Mouse (Mus musculus): ENCODE measurements at regions not wholly inside any gene's neighbourhood (a gene's known extent, or its start where the extent isn't known, plus 50 kb on each side); places are given as distances from the start of the nearest gene placed in this dataset.

DNA sequence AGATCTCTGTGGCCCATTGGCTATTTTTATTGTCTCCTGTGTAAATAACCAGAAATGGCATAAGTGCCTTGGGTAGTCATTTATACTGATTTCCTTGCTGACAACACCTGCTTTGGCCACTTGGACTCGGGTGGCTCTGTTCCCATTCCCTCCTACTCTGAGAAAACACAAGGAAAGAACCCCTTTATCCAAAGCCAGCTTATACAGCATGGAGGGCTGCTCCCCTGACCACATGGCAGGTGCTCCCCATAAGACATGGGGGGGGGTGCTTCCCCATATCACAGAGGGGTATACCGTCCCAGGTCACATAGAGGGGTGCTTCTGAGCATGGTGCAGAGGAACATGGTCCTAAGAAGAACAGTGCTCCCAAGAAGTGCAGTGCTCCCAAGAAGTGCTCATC, 57.8 kb upstream of the 1700021F07Rik start:
- H3K36me3 ChIP-seq (replicated peaks; ENCODE audit: control insufficient read depth, insufficient read depth, low read depth, low read length), result no peaks in the 10 kb centered on the region
- no peaks in the 10 kb centered on the region for H3K9me3 ChIP-seq (replicated peaks; ENCODE audit: control insufficient read depth, low read length)
- H3K4me2 ChIP-seq (ENCODE audit: low read depth, low read length), result no peak overlapping the region
- WGBS, result 88% methylated on average over 2 of the region's 2 CpGs
- no peak for ATAC-seq (replicated peaks; ENCODE audit: insufficient number of reproducible peaks, low FRiP score, low TSS enrichment, low read depth)
- no peak for DNase-seq (ENCODE audit: low spot score)
- H3K4me3 ChIP-seq (ENCODE audit: low read depth, low read length), result no peak overlapping the region
- no peaks in the 10 kb centered on the region for H3K4me1 ChIP-seq (ENCODE audit: control insufficient read depth, insufficient read depth, low read length)
- no peak overlapping the region for H3K27ac ChIP-seq (replicated peaks; ENCODE audit: low read depth, low read length)
- H3K27me3 ChIP-seq (ENCODE audit: control insufficient read depth, insufficient read depth, low read length), result no peaks in the 10 kb centered on the region
- H3K9ac ChIP-seq (replicated peaks; ENCODE audit: low read length), result no peak overlapping the region

- H3K36me3 ChIP-seq (replicated peaks; ENCODE audit: control insufficient read depth, insufficient read depth, low read depth, low read length), result no peaks in the 10 kb centered on the region
- no peak overlapping the region for H3K27ac ChIP-seq (replicated peaks; ENCODE audit: low read depth, low read length)
- no peaks in the 10 kb centered on the region for H3K27me3 ChIP-seq (ENCODE audit: control insufficient read depth, insufficient read depth, low read length)
- H3K9ac ChIP-seq (replicated peaks; ENCODE audit: low read length), result no peak overlapping the region
- DNase-seq (ENCODE audit: low spot score) (no peak), ATAC-seq (replicated peaks; ENCODE audit: insufficient number of reproducible peaks, low FRiP score, low TSS enrichment, low read depth) (no peak)
- no peak overlapping the region for H3K4me3 ChIP-seq (ENCODE audit: low read depth, low read length)
- 72% methylated on average over 6 of the region's 6 CpGs for WGBS
- no peaks in the 10 kb centered on the region for H3K4me1 ChIP-seq (ENCODE audit: control insufficient read depth, insufficient read depth, low read length)
- H3K9me3 ChIP-seq (replicated peaks; ENCODE audit: control insufficient read depth, low read length), result no peaks in the 10 kb centered on the region
- H3K4me2 ChIP-seq (ENCODE audit: low read depth, low read length), result no peak overlapping the region
Observed at GRCm38 (mm10) chr2:173465006-173465620, 57.3 kb upstream of the 1700021F07Rik start.

- Histone ChIP-seq H3K4me2 (ENCODE audit: low read depth, low read length) (no peak overlapping the region), H3K4me1 (ENCODE audit: control insufficient read depth, insufficient read depth, low read length) (no peaks in the 10 kb centered on the region), H3K27me3 (ENCODE audit: control insufficient read depth, insufficient read depth, low read length) (no peaks in the 10 kb centered on the region), H3K4me3 (ENCODE audit: low read depth, low read length) (no peak overlapping the region), H3K36me3 (replicated peaks; ENCODE audit: control insufficient read depth, insufficient read depth, low read depth, low read length) (no peaks in the 10 kb centered on the region), H3K9me3 (replicated peaks; ENCODE audit: control insufficient read depth, low read length) (no peaks in the 10 kb centered on the region), H3K9ac (replicated peaks; ENCODE audit: low read length) (no peak overlapping the region), H3K27ac (replicated peaks; ENCODE audit: low read depth, low read length) (no peak overlapping the region)
- no peak for DNase-seq (ENCODE audit: low spot score)
- WGBS, result 86% methylated on average over 3 of the region's 3 CpGs
- ATAC-seq (replicated peaks; ENCODE audit: insufficient number of reproducible peaks, low FRiP score, low TSS enrichment, low read depth), result no peak
Observed at GRCm38 (mm10) chr2:173468136-173468535, 54.2 kb upstream of the 1700021F07Rik start.

- WGBS, result 77% methylated on average over 7 of the region's 7 CpGs
- Histone ChIP-seq H3K4me1 (ENCODE audit: control insufficient read depth, insufficient read depth, low read length) (no peaks in the 10 kb centered on the region), H3K9me3 (replicated peaks; ENCODE audit: control insufficient read depth, low read length) (no peaks in the 10 kb centered on the region), H3K9ac (replicated peaks; ENCODE audit: low read length) (no peak overlapping the region), H3K27ac (replicated peaks; ENCODE audit: low read depth, low read length) (no peak overlapping the region), H3K27me3 (ENCODE audit: control insufficient read depth, insufficient read depth, low read length) (no peaks in the 10 kb centered on the region), H3K4me3 (ENCODE audit: low read depth, low read length) (no peak overlapping the region), H3K36me3 (replicated peaks; ENCODE audit: control insufficient read depth, insufficient read depth, low read depth, low read length) (no peaks in the 10 kb centered on the region), H3K4me2 (ENCODE audit: low read depth, low read length) (no peak overlapping the region)
- ATAC-seq (replicated peaks; ENCODE audit: insufficient number of reproducible peaks, low FRiP score, low TSS enrichment, low read depth) (no peak), DNase-seq (ENCODE audit: low spot score) (no peak)
Observed at GRCm38 (mm10) chr2:173469756-173470155, 52.6 kb upstream of the 1700021F07Rik start.
